Mouse (Mus musculus) intestine, embryonic 15.5 days (tissue): ENCODE measurements at regions not wholly inside any gene's neighbourhood (a gene's known extent, or its start where the extent isn't known, plus 50 kb on each side); places are given as distances from the start of the nearest gene placed in this dataset.
A peak's percentile ranks its signal among the peaks of the same experiment; 100 is the strongest.

Source experiments
- ATAC-seq: fragments of 200-750 bp; cut with Nextera tagmentation; 2 replicates; pipeline ENCODE4 v1.8.0; 2017; ENCODE audit warnings: moderate TSS enrichment, moderate library complexity
- H3K27ac ChIP-seq: fragments of 300-500 bp; sonication (generic); 2 replicates; pipeline ENCODE4 v1.5.1; 2015; ENCODE audit warnings: mild to moderate bottlenecking, inconsistent platforms
- H3K27me3 ChIP-seq: fragments of 300-500 bp; sonication (generic); replicated peaks from 2 replicates; pipeline ENCODE4 v1.6.1; 2015; ENCODE audit warnings: inconsistent platforms
- H3K36me3 ChIP-seq: fragments of 300-500 bp; sonication (generic); 2 replicates; pipeline ENCODE4 v1.6.1; 2015; ENCODE audit warnings: inconsistent platforms
- H3K4me1 ChIP-seq: fragments of 300-500 bp; sonication (generic); replicated peaks from 2 replicates; pipeline ENCODE4 v1.6.1; 2015; ENCODE audit warnings: inconsistent platforms
- H3K4me2 ChIP-seq: fragments of 300-500 bp; sonication (generic); replicated peaks from 2 replicates; pipeline ENCODE4 v1.6.1; 2015; ENCODE audit warnings: mild to moderate bottlenecking, inconsistent platforms
- H3K4me3 ChIP-seq: fragments of 300-500 bp; sonication (generic); replicated peaks from 2 replicates; pipeline ENCODE4 v1.5.1; 2015; ENCODE audit warnings: inconsistent platforms
- H3K9ac ChIP-seq: fragments of 300-500 bp; sonication (generic); 2 replicates; pipeline ENCODE4 v1.6.1; 2015; ENCODE audit warnings: inconsistent platforms
- H3K9me3 ChIP-seq: fragments of 300-500 bp; sonication (generic); 2 replicates; pipeline ENCODE4 v1.6.1; 2016; ENCODE audit warnings: inconsistent platforms
- WGBS: fragments of 180-500 bp; shearing (Covaris S2); methylation state at CpG from one replicate; pipeline ENCODE4 v1.1.7; 2015; 5-methylcytosine and 5-hydroxymethylcytosine counted together

- Histone ChIP-seq H3K27ac (no peak overlapping the region), H3K4me3 (no peak overlapping the region), H3K9ac (no peak overlapping the region), H3K9me3 (no peaks in the 10 kb centered on the region), H3K4me2 (no peak overlapping the region), H3K36me3 (no peaks in the 10 kb centered on the region), H3K4me1 (0 out of 2 replicates have a peak, but pooled peaks cover 8% of the 10 kb centered on the region), H3K27me3 (no peaks in the 10 kb centered on the region)
- 37% methylated on average over 5 of the region's 5 CpGs for WGBS
- no peak for ATAC-seq
Measured at GRCm38 (mm10) chr6:31100749-31101148, 141.9 kb upstream of the Klf14 start.

GRCm38 (mm10) chr6:31106144-31106836 lies 147.4 kb upstream of the Klf14 start:
- Histone ChIP-seq H3K9ac (no peak overlapping the region), H3K27ac (no peak overlapping the region), H3K4me2 (no peak overlapping the region), H3K9me3 (no peaks in the 10 kb centered on the region), H3K4me1 (no peaks in the 10 kb centered on the region), H3K4me3 (no peak overlapping the region), H3K27me3 (no peaks in the 10 kb centered on the region), H3K36me3 (no peaks in the 10 kb centered on the region)
- WGBS, result 72% methylated on average over 10 of the region's 10 CpGs
- ATAC-seq, result no peak

DNA sequence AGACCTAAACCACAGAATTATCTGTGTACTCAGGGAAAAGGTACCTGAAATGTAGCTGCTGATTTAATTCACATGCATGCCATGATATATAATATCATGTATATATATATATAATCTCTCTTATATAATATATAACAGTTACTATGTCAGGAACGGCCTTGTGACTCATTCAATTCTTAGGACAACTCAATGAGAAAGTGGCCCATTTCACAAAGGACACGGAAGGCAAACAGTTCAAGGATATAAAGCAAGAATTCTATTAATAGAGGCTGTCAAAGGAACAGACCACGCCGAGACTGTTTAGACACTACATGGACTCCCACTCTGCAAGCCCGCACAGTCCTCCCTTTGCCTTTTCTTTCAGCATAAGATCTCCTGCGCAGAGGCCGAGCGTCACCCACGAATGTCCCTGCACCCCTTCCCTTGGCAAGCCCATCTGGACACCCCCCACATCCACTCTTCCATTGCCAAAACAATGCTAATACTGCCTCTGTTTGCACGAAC lies 148.0 kb upstream of the Klf14 start:
- no peak overlapping the region for H3K27ac ChIP-seq
- no peaks in the 10 kb centered on the region for H3K36me3 ChIP-seq
- WGBS, result 79% methylated on average over 10 of the region's 10 CpGs
- H3K27me3 ChIP-seq, result no peaks in the 10 kb centered on the region
- no peak overlapping the region for H3K4me3 ChIP-seq
- H3K4me1 ChIP-seq, result no peaks in the 10 kb centered on the region
- ATAC-seq, result no peak
- no peak overlapping the region for H3K9ac ChIP-seq
- no peak overlapping the region for H3K4me2 ChIP-seq
- no peaks in the 10 kb centered on the region for H3K9me3 ChIP-seq

DNA sequence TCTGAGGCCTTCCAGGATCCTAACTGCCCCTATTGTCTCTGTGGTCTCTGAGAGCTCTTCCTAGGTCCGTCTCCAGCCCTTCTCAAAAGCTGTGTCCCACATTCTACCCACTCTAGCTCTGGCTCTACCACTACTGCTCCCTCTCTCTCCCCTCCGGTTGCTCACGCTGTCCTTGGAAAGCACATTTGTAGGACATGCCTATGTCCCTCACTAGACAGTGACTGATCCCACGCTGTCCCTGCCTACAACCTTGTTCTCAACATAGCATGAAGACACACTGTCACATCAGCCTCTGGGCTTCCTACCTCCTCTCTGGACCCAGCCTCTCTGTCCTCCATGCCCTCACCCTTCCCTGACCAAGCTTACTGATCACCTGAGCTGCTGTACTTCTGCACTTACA lies 148.5 kb upstream of the Klf14 start:
- no peak overlapping the region for H3K27ac ChIP-seq
- H3K4me3 ChIP-seq, result no peak overlapping the region
- H3K9me3 ChIP-seq, result no peaks in the 10 kb centered on the region
- no peaks in the 10 kb centered on the region for H3K36me3 ChIP-seq
- no peaks in the 10 kb centered on the region for H3K27me3 ChIP-seq
- no peak overlapping the region for H3K9ac ChIP-seq
- no peak for ATAC-seq
- H3K4me1 ChIP-seq, result no peaks in the 10 kb centered on the region
- H3K4me2 ChIP-seq, result no peak overlapping the region
- WGBS, result 89% methylated on average over 4 of the region's 4 CpGs

GRCm38 (mm10) chr6:31107916-31108685 lies 149.2 kb upstream of the Klf14 start:
- Histone ChIP-seq H3K4me2 (no peak overlapping the region), H3K36me3 (no peaks in the 10 kb centered on the region), H3K4me3 (no peak overlapping the region), H3K9me3 (no peaks in the 10 kb centered on the region), H3K27me3 (no peaks in the 10 kb centered on the region), H3K9ac (no peak overlapping the region), H3K4me1 (no peaks in the 10 kb centered on the region), H3K27ac (no peak overlapping the region)
- no peak for ATAC-seq
- 81% methylated on average over 5 of the region's 5 CpGs for WGBS

GRCm38 (mm10) chr6:31109604-31110003 lies 150.7 kb upstream of the Klf14 start:
- H3K27me3 ChIP-seq, result no peaks in the 10 kb centered on the region
- 91% methylated on average over 4 of the region's 4 CpGs for WGBS

DNA sequence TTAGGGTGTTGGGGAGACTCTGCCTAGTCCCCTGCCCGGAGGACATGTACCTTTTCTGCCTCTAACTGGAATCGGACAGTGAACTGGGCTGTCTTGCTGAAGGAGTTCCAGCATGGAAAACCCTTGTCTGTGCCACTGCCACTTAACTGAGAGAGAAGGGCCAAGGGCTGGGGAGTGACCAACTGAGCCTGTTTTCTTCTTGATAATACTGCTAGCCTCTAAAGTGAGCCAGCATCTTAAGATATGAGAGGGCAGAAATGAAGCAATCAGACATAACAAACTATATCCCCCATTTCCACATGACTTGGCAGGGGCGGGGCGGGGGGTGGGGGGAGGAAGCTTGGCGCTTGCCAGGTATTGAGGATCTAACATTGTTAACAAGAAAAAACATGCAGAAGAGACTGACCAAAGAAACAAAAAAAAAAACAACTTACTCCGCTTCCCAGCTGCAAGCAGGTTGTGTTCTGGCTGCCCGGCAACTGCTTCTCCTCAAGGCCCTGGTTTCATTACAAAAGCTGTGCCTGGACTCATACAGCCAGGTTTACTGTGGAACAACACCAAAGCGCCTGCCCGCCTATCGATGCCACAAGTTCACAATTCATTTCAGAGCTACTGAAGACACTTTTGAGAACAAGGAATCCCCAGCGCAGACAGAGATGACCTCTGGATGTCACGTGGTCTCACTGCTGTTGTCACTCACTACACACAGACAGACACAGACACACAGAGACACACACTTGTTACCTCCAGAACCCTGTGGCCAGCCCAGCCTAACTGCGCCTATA lies 153.6 kb upstream of the Klf14 start:
- H3K4me3 ChIP-seq, result no peak overlapping the region
- H3K27ac ChIP-seq, result no peak overlapping the region
- no peak overlapping the region for H3K9ac ChIP-seq
- no peaks in the 10 kb centered on the region for H3K9me3 ChIP-seq
- ATAC-seq, result no peak
- 0 out of 2 replicates have a peak, but pooled peaks cover 3% of the 10 kb centered on the region for H3K4me1 ChIP-seq
- H3K4me2 ChIP-seq, result no peak overlapping the region
- 81% methylated on average over 13 of the region's 13 CpGs for WGBS
- H3K27me3 ChIP-seq, result no peaks in the 10 kb centered on the region
- no peaks in the 10 kb centered on the region for H3K36me3 ChIP-seq

More at GRCm38 (mm10) chr6:31109604-31110003, 150.7 kb upstream of the Klf14 start:
- no peaks in the 10 kb centered on the region for H3K36me3 ChIP-seq
- no peak for ATAC-seq
- no peak overlapping the region for H3K4me3 ChIP-seq
- H3K27ac ChIP-seq, result no peak overlapping the region
- H3K4me1 ChIP-seq, result no peaks in the 10 kb centered on the region
- H3K9ac ChIP-seq, result no peak overlapping the region
- no peaks in the 10 kb centered on the region for H3K9me3 ChIP-seq
- no peak overlapping the region for H3K4me2 ChIP-seq

DNA sequence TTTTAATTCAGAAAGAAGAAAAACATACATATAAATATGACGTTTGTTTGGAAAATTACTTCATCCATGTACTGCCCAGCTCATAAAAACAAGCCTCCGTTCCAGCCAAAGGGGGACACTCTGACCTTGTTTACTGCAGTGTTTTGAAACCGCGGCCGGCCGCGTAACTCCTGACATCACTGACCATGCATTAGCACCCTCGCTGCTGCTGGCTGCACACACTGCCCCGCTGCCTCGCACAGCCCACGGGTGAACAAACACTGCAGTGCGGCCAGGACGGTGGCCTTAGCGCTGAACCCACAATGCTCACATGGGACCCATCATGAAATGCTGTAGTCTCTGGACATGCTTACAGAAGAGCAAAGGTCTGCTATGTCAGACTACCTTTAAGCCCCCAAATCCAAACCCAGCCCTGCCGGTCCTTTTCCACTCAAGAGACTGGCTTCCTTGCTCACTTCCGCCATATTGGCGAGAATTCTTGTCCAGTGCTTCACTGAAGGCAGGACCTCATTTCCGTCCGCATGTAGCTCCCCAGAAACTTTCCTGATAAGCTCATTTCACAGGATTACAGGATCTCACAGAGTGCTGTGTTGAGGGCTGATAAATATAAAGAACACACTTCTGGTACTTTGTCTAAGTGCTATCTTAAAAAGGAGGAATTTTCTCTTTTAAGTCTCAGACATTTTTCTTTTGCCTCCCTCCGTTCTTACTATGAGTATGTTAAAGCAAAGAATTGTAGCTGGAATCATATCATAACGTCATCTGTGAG lies 154.9 kb upstream of the Klf14 start:
- no peak overlapping the region for H3K9ac ChIP-seq
- H3K27ac ChIP-seq, result no peak overlapping the region
- H3K4me1 ChIP-seq, result 0 out of 2 replicates have a peak, but pooled peaks cover 3% of the 10 kb centered on the region
- no peak for ATAC-seq
- no peaks in the 10 kb centered on the region for H3K36me3 ChIP-seq
- H3K4me3 ChIP-seq, result no peak overlapping the region
- 88% methylated on average over 21 of the region's 21 CpGs for WGBS
- H3K27me3 ChIP-seq, result no peaks in the 10 kb centered on the region
- no peaks in the 10 kb centered on the region for H3K9me3 ChIP-seq
- H3K4me2 ChIP-seq, result no peak overlapping the region

DNA sequence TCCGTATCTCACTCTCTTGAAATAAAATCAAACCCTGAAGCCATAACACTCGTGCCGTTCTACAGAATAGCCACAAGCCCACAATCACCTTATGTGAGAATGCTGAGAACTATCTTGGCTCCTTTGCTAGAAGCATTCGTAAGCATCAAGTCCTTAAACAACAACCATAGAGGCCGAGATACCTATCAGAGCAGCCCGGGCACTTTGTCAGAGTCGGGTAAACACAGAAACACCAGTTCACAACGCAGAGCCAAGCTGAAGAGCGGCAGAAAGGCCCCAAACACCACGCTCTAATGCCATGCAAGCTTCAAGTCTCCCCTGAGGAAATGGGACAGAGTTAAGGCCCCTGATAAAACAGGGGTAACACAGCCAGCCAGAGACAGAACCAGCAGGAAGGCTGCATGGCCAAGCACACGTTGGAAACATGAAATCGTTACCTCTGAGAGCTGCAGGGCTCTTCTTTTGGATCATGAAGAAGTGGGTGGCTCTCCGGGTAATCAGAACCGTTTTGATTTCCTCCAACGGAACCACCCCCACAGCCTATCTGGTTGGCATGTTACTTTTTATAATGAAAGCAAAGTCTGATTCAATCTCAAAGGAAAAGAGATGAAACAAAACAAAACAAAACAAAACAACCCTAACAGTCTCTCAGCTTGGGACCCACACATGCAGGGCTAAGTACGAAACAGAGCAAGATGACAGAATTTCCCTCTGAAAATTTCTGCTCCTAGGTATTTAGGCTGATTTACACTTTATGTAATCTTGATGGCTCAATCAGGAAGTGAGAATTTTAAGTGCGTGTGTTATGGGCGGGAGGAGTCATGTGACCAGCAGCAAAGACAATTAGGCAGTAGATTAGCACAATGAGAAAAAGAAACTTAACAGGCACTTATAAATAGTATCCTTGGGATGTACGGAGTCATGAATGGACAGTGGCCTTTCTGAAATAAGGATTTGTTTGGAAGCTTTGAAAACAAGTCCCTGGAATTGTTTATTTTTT lies 155.8 kb upstream of the Klf14 start:
- WGBS, result 66% methylated on average over 19 of the region's 19 CpGs
- Histone ChIP-seq H3K27me3 (no peaks in the 10 kb centered on the region), H3K36me3 (no peaks in the 10 kb centered on the region), H3K4me2 (no peak overlapping the region), H3K9ac (no peak overlapping the region), H3K9me3 (no peaks in the 10 kb centered on the region), H3K27ac (no peak overlapping the region), H3K4me1 (0 out of 2 replicates have a peak, but pooled peaks cover 3% of the 10 kb centered on the region), H3K4me3 (no peak overlapping the region)
- 0 out of 2 replicates have a peak, but pooled peaks have one; percentile 45 for ATAC-seq

GRCm38 (mm10) chr6:31115566-31115965 lies 156.7 kb upstream of the Klf14 start:
- Histone ChIP-seq H3K36me3 (no peaks in the 10 kb centered on the region), H3K27me3 (no peaks in the 10 kb centered on the region), H3K4me2 (no peak overlapping the region), H3K27ac (no peak overlapping the region), H3K4me3 (no peak overlapping the region), H3K9ac (no peak overlapping the region), H3K9me3 (no peaks in the 10 kb centered on the region), H3K4me1 (0 out of 2 replicates have a peak, but pooled peaks cover 3% of the 10 kb centered on the region)
- ATAC-seq, result no peak
- WGBS, result 74% methylated on average over 4 of the region's 4 CpGs

- 0 out of 2 replicates have a peak, but pooled peaks cover 3% of the 10 kb centered on the region for H3K4me1 ChIP-seq
- WGBS, result 66% methylated on average over 6 of the region's 6 CpGs
- H3K9me3 ChIP-seq, result no peaks in the 10 kb centered on the region
- no peak overlapping the region for H3K9ac ChIP-seq
- no peak overlapping the region for H3K27ac ChIP-seq
- no peak overlapping the region for H3K4me2 ChIP-seq
- no peaks in the 10 kb centered on the region for H3K27me3 ChIP-seq
- no peak for ATAC-seq
- H3K4me3 ChIP-seq, result no peak overlapping the region
- H3K36me3 ChIP-seq, result no peaks in the 10 kb centered on the region
Measured at GRCm38 (mm10) chr6:31116365-31116764, 157.5 kb upstream of the Klf14 start.
